Mouse (Mus musculus) cerebellum, adult 2 months (tissue): Measurements from ENCODE around the gene Arhgdia. TPM values are rescaled to one million over a fixed set of nuclear protein-coding genes. Genes with fewer than 3 reads are reported as not detected.
"Not testable (repeated sequence)": the region's sequence is repeated elsewhere in the genome, so short reads cannot be mapped to it uniquely, and the experiment has no call there.

ENCODE experiments used
- DNase-seq, 2 experiments: peaks; one replicate each; pipeline ENCODE4 v3.0.0; 2021
- H3K27ac ChIP-seq: fragments of 200-500 bp; 2 replicates; pipeline ENCODE4 v1.5.1; 2012; ENCODE audit warnings: low read length, control low read depth, inconsistent platforms; ENCODE audit not compliant: insufficient read depth
- H3K27me3 ChIP-seq: fragments of 200-500 bp; 2 replicates; pipeline ENCODE4 v1.6.1; 2012; ENCODE audit warnings: inconsistent platforms, mild to moderate bottlenecking, low read length, moderate library complexity; ENCODE audit not compliant: control insufficient read depth, insufficient read depth
- H3K4me1 ChIP-seq: fragments of 200-500 bp; 2 replicates; pipeline ENCODE4 v1.6.1; 2011; ENCODE audit warnings: low read length; ENCODE audit not compliant: control insufficient read depth, insufficient read depth
- H3K4me3 ChIP-seq: fragments of 200-500 bp; replicated peaks from 2 replicates; pipeline ENCODE3; 2011; ENCODE audit warnings: mild to moderate bottlenecking, low read depth, low read length, control low read depth; ENCODE audit not compliant: insufficient read depth
- CTCF ChIP-seq: fragments of 200-500 bp; IDR thresholded peaks from 2 replicates; pipeline ENCODE4 v1.5.1; 2011; ENCODE audit warnings: low read depth, mild to moderate bottlenecking, control low read depth, low read length, moderate library complexity, borderline replicate concordance; ENCODE audit not compliant: insufficient read depth
- POLR2A ChIP-seq: fragments of 200-500 bp; IDR thresholded peaks from 2 replicates; pipeline ENCODE4 v1.6.1; 2011; ENCODE audit warnings: low read length, control low read depth, borderline replicate concordance; ENCODE audit not compliant: insufficient read depth
- WGBS: fragments of 180-500 bp; shearing (Covaris S2); methylation state at CpG from one replicate; pipeline ENCODE4 v1.1.7; 2018; 5-methylcytosine and 5-hydroxymethylcytosine counted together
- polyA plus RNA-seq: library from polyadenylated mRNA; depleted of rRNA; stranded (reverse); fragments of >200 nt; gene quantifications from 2 replicates; pipeline ENCODE4 v1.2.3, GENCODE M21; 2012

The Arhgdia gene
- polyA plus RNA-seq, 1 experiment, result 305 TPM

DNA sequence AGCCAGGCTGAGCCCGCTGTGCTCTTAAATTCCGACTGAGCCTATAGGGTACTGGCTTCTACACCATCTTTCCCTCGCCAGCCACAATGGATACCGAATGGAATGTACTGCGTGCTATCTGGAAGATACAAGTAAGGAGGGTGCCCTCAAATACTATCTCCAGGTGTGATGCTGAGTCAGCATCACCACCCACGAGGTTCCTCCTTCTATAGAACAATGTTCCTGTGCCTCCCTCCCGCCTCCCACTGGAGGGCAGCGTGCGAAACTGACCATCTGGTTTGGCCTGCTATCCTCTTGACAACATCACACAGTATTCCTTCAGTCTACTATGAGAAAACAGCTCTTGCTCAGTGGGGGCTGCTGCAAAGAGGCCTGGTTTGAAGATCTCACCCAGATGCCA is 16.3 kb downstream of the Arhgdia start:
- WGBS, result 77% methylated on average over 9 of the region's 9 CpGs
- Histone ChIP-seq H3K4me3 (no peak overlapping the region), H3K27me3 (no peaks in the 10 kb centered on the region), H3K27ac (no peak overlapping the region), H3K4me1 (no peaks in the 10 kb centered on the region)
- no peak for TF ChIP-seq POLR2A
- no peak for TF ChIP-seq CTCF
- DNase-seq, result no peak

DNA sequence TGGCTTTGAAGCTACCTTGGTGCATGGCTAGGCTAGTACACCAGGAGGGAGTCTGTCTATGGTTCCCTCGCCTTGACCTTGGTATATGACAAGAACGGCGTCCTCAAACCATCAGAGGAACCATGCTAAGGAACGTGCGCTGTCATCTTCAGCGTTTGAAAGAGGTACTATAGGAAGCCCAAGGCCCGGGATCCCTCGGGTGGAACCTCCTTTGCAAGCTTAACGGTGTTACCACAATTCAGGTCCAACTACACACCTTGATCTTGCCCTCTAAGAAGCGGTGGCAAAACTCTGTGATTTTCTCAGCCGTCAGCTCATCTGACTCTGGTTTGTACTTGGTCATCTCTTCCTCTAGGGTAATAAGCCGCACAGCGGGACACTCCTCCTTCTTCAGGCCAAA is 18.5 kb downstream of the Arhgdia start:
- H3K4me1 ChIP-seq, result no peaks in the 10 kb centered on the region
- TF ChIP-seq POLR2A (no peak), CTCF (no peak)
- H3K4me3 ChIP-seq, result no peak overlapping the region
- H3K27ac ChIP-seq, result no peak overlapping the region
- 94% methylated on average over 13 of the region's 13 CpGs for WGBS
- no peaks in the 10 kb centered on the region for H3K27me3 ChIP-seq
- no peak for DNase-seq

DNA sequence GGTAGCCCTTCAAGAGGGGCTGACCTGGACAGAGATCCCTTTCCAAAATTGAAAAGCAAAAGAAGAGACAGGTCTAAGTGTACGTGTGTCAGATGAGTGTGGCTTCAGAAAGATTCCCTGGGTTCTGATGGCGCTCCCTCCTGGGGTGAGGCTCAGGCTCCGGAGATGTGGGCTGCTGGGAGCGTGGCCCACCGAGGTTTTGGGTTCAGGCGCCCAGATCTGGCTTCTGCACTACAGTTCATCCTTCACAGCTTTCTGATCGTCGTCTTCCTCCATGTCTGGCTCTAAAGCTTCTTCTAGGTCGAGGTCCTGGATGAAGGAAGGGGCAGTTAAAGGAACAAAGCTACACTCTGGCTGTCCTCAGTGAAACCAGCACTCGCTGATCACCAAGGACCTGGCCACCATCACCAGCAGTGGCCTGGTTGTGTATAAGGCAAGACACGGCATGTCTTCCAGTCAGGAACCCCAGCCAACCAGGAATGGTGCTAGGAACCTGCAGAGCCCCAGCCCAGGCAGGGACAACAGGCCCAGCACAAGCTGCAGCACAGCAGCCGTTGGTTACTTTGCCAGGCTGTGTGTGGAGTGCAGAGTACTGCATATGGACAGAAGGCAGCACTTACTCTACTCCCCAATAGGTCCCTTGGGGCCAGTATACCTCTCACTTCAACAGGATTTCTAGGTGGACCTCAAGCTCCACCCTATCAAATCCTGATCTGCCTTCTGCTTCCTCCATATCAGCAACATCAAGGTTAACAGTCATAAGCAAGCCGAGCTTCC is 20.3 kb downstream of the Arhgdia start:
- no peak for DNase-seq
- Histone ChIP-seq H3K27ac (no peak overlapping the region), H3K27me3 (no peaks in the 10 kb centered on the region), H3K4me1 (no peaks in the 10 kb centered on the region), H3K4me3 (no peak overlapping the region)
- TF ChIP-seq POLR2A (no peak), CTCF (no peak)
- WGBS, result 91% methylated on average over 13 of the region's 13 CpGs

DNA sequence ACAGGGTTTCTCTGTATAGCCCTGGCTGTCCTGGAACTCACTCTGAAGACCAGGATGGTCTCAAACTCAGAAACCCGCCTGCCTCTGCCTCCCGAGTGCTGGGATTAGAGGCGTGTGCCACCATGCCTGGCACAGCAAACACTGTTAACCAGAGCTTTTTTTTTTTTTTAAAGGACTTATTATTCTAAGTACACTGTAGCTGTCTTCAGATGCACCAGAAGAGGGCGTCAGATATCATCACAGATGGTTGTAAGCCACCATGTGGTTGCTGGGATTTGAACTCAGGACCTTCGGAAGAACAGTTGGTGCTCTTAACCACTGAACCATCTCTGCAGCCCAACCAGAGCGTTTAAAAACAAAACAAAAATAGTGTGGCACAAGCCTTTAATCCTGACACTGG is 22.6 kb downstream of the Arhgdia start:
- H3K4me1 ChIP-seq, H3K27me3 ChIP-seq, H3K27ac ChIP-seq, H3K4me3 ChIP-seq, DNase-seq: not testable (repeated sequence)
- WGBS, result 90% methylated on average over 6 of the region's 6 CpGs

DNA sequence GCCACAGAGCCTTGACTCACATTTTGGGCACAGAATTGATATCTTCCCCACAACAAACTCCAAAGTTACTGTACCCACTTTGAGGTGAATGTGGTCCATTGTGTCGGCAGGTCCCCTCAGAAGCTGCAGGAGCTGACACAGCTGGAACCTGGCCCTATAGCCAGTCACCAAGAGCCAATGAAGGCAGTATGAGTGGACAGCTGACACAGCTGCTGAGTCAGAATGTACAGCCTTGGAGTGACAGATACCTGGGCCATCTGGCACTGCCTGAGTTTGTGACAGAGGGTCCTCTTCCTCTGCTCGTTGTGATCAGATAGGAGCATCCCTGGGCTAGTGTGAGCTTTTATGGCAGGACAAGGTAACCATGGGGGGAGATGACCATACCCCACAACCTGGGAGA is 26.2 kb downstream of the Arhgdia start:
- no peak overlapping the region; the same call in 1 of the 2 replicates for H3K27ac ChIP-seq
- H3K4me1 ChIP-seq, result peaks cover 5% of the 10 kb centered on the region; the same call in 1 of the 2 replicates
- no peaks in the 10 kb centered on the region for H3K27me3 ChIP-seq
- 51% methylated on average over 2 of the region's 2 CpGs for WGBS
- no peak overlapping the region for H3K4me3 ChIP-seq
- DNase-seq, result no peak
- TF ChIP-seq POLR2A, result no peak
- no peak for TF ChIP-seq CTCF

DNA sequence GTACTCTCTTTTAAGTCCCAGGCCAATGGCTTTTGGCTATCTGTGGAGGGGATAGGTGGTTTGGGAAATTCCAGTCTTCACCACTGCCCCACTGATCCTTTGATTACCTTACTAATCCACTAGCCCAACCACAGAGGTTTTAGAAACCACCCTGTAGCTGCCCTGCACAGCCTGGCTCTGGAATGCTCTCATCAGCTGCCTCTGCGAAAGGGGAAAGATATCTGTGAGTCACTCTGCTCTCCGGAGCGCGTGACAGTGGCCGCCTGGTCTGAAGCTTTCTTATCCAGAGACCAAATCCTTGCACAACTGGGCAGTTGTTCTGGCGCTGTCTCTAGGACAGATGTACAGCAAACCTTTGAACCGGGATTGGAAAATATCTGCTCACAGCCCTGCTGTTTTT is 26.6 kb downstream of the Arhgdia start:
- DNase-seq, result no peak
- WGBS, result 76% methylated on average over 7 of the region's 7 CpGs
- H3K27ac ChIP-seq, result no peak overlapping the region; the same call in 1 of the 2 replicates

DNA sequence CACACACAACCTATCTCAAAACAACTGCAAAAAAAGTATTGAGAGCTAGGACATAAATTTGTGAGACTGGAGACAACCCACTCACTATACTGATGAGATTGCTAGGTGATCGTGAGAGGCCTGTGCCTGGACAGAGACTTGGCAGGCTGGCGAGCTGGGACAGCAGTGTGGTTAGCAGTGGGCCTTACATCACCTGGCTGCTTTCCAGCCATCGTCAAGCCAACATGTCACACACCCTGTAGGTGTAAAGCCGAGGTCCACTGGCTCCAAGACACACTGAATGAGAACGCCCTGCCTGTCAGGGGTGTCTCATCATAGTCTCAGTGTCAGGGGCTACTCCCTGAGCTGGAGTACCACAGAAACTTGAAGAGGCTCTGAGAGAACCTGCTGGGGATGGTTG is 28.7 kb downstream of the Arhgdia start:
- H3K27me3 ChIP-seq, result no peaks in the 10 kb centered on the region
- H3K27ac ChIP-seq, result no peak overlapping the region
- DNase-seq, result no peak
- TF ChIP-seq POLR2A, result no peak
- no peak for TF ChIP-seq CTCF
- H3K4me3 ChIP-seq, result no peak overlapping the region
- 14% methylated on average over 5 of the region's 5 CpGs for WGBS
- H3K4me1 ChIP-seq, result peaks cover 12% of the 10 kb centered on the region

More for the DNA sequence above, 26.6 kb downstream of the Arhgdia start:
- Histone ChIP-seq H3K4me3 (no peak overlapping the region), H3K4me1 (peaks cover 5% of the 10 kb centered on the region; the same call in 1 of the 2 replicates), H3K27me3 (no peaks in the 10 kb centered on the region)
- TF ChIP-seq CTCF, result no peak
- no peak for TF ChIP-seq POLR2A

DNA sequence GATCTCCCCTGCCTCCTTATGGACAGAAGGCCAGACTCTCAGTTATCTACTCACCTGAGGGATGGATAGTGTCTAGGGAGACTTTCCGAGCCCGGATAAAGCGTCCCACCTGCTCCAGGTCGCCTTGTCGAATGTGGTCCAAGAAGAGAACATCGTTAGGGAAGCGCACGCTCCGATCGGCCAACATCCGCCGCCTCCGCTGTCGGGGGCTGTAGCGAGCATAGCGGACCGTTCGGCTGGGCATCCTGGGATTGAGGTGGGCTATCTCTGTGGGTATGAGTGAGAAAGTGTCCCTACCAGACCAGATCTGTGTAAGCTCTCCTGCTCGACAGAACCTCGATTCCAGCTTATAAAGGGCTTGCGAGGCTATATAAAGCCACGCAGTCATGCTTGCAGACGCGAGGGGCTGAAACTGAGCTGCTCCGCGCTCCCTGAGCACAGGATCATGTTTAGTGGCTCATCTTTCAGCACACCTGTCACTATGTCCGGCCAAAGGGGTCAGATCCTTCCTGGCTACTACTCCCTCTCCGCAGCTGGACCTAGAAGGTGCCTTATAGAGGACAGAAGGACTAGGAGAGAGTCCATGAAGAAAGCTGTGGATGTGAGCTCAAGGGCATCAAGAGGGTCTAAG is 30.5 kb downstream of the Arhgdia start, which contains the start of gene Ppp1r27:
TSS of gene Ppp1r27 (minus strand) at position 323 of the 631 bp plus-strand sequence.
- H3K27me3 ChIP-seq, result no peaks in the 10 kb centered on the region
- H3K27ac ChIP-seq, result peak within 1 kb of the TSS; percentile 79
- WGBS, result 93% methylated on average over 28 of the region's 28 CpGs
- TF ChIP-seq CTCF (no peak), POLR2A (no peak)
- H3K4me1 ChIP-seq, result peaks cover 12% of the 10 kb centered on the region
- H3K4me3 ChIP-seq, result peak within 1 kb of the TSS; percentile 95
- DNase-seq, result no peak
